Mouse (Mus musculus) liver, embryonic 16.5 days (tissue): Measurements from ENCODE around the gene Abca14. TPM values are rescaled to one million over a fixed set of nuclear protein-coding genes. Genes with fewer than 3 reads are reported as not detected.

Experiments used
- polyA plus RNA-seq: library from polyadenylated mRNA; unstranded; fragments of >200 nt; fragmentation: Nextera tagmentation; extraction: Ambion mirVana; gene quantifications from 2 replicates; pipeline ENCODE4 v1.2.1, GENCODE M21; 2015

The Abca14 gene
- polyA plus RNA-seq, 1 experiment from 2014 or later = 0.02 TPM

Other genes with a start within 250 kb of the Abca14 start
- gene Dnah3, start 108.7 kb upstream of the Abca14 start, polyA plus RNA-seq = not detected in 2 replicates
- 2.2 and 3.0 TPM in 2 replicates for gene Tmem159, start 101.6 kb upstream of the Abca14 start, polyA plus RNA-seq
- not detected in 2 replicates for gene Zp2, start 58.7 kb upstream of the Abca14 start, polyA plus RNA-seq
- 2.2 and 2.3 TPM in 2 replicates for gene Anks4b, start 30.1 kb upstream of the Abca14 start, polyA plus RNA-seq
- gene Crym, start 1.9 kb upstream of the Abca14 start, polyA plus RNA-seq = 0.48 and 0.55 TPM in 2 replicates
- not detected in 2 replicates for gene Abca15, start 124.7 kb downstream of the Abca14 start, polyA plus RNA-seq
- not detected in 2 replicates for gene Abca16, start 205.7 kb downstream of the Abca14 start, polyA plus RNA-seq